Mouse (Mus musculus) lung, postnatal 0 days (tissue): ENCODE data around the gene Dstn. TPM values are rescaled to one million over a fixed set of nuclear protein-coding genes. Genes with fewer than 3 reads are reported as not detected.

Experiments used
- ATAC-seq: fragments of 200-750 bp; cut with Nextera tagmentation; 2 replicates; pipeline ENCODE4 v1.8.0; 2017; ENCODE audit warnings: moderate library complexity
- DNase-seq: peaks from one replicate; pipeline ENCODE4 v3.0.0-alpha.2; 2016; ENCODE audit warnings: low spot score
- H3K27ac ChIP-seq: fragments of 300-500 bp; sonication (generic); 2 replicates; pipeline ENCODE4 v1.5.1; 2014; ENCODE audit warnings: antibody characterized with exemption, mild to moderate bottlenecking, low read length, mixed read lengths
- H3K27me3 ChIP-seq: fragments of 300-500 bp; sonication (generic); replicated peaks from 2 replicates; pipeline ENCODE4 v1.6.1; 2014; ENCODE audit warnings: low read length, mixed read lengths; ENCODE audit not compliant: insufficient read depth
- H3K36me3 ChIP-seq: fragments of 300-500 bp; sonication (generic); 2 replicates; pipeline ENCODE4 v1.6.1; 2014; ENCODE audit warnings: low read length, mixed read lengths; ENCODE audit not compliant: insufficient read depth
- H3K4me1 ChIP-seq: fragments of 300-500 bp; sonication (generic); 2 replicates; pipeline ENCODE4 v1.6.1; 2014; ENCODE audit warnings: antibody characterized with exemption, low read depth, low read length, mixed read lengths; ENCODE audit not compliant: insufficient read depth
- H3K4me2 ChIP-seq: fragments of 300-500 bp; sonication (generic); replicated peaks from 2 replicates; pipeline ENCODE4 v1.6.1; 2014; ENCODE audit warnings: low read depth, mild to moderate bottlenecking, low read length, moderate library complexity, mixed read lengths
- H3K4me3 ChIP-seq: fragments of 300-500 bp; sonication (generic); 2 replicates; pipeline ENCODE4 v1.5.1; 2014; ENCODE audit warnings: low read depth, low read length
- H3K9ac ChIP-seq: fragments of 300-500 bp; sonication (generic); replicated peaks from 2 replicates; pipeline ENCODE4 v1.6.1; 2014; ENCODE audit warnings: low read depth, mild to moderate bottlenecking
- H3K9me3 ChIP-seq: fragments of 300-500 bp; sonication (generic); 2 replicates; pipeline ENCODE4 v1.6.1; 2016; ENCODE audit warnings: low read length, mixed read lengths
- CTCF ChIP-seq: IDR thresholded peaks from 2 replicates; pipeline ENCODE4 v1.5.1; 2016; ENCODE audit warnings: antibody characterized with exemption, mild to moderate bottlenecking
- EP300 ChIP-seq: IDR thresholded peaks from 2 replicates; pipeline ENCODE4 v1.6.1; 2016; ENCODE audit warnings: antibody characterized with exemption, mild to moderate bottlenecking, control low read depth
- WGBS: fragments of 180-500 bp; shearing (Covaris S2); extraction: QIAGEN DNeasy Blood & Tissue Kit; methylation state at CpG from one replicate; pipeline ENCODE4 v1.1.7; 2014; 5-methylcytosine and 5-hydroxymethylcytosine counted together
- polyA plus RNA-seq: library from polyadenylated mRNA; unstranded; fragments of >200 nt; fragmentation: Nextera tagmentation; extraction: Ambion mirVana; gene quantifications from 2 replicates; pipeline ENCODE4 v1.2.1, GENCODE M21; 2015

Gene Dstn
- polyA plus RNA-seq, 1 experiment from 2014 or later: 655 TPM

DNA sequence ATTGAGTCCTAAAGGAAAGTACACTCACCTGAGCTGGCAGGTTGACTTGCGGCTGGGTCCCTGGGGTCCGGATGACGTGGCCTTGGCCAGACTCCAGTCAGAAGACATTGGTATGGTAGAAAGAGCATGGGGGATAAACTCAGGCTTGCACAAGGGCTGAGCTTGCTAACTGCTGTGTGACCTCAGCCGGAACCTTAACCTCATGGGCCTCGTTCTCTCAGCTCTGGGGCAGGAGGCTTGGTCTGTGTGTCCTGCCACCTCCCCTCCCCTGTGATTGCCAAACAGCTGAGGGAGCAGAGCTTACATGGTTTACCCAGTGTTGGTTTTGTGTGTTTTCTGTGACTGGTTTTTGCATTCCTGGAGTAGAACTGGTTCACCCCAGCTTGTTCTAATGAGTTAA, 25.3 kb downstream of the Dstn start:
- ATAC-seq (peak; percentile 38), DNase-seq (no peak)
- H3K36me3 ChIP-seq: peaks cover 23% of the 10 kb centered on the region

DNA sequence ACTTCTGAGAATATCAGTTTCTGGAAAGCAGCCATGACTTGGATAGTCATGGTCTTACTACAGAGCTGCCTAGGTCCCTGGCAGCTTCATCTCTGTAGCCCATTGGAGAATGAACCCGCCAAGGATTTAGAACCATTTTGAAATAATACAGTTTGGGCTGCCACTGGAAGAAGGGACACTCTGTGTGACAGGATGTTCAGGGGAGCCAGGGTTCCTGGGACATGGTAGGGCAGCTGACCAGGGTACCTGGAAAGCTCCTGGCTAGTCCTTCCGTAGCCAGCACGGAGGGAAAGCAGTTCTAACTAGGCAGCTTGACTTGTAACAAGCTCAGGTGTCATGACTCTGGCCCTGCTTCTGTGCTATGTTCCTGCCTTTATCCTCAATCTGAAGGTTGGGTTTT, 29.7 kb downstream of the Dstn start:
- no peak for TF ChIP-seq CTCF
- TF ChIP-seq EP300: no peak
- no peak for ATAC-seq
- WGBS: 98% methylated on average over 3 of the region's 3 CpGs
- no peak for DNase-seq
- peaks cover 48% of the 10 kb centered on the region for H3K36me3 ChIP-seq
- no peaks in the 10 kb centered on the region for H3K27me3 ChIP-seq
- no peak overlapping the region for H3K4me3 ChIP-seq
- no peak overlapping the region for H3K9ac ChIP-seq
- H3K9me3 ChIP-seq: no peaks in the 10 kb centered on the region
- no peaks in the 10 kb centered on the region for H3K4me1 ChIP-seq
- no peak overlapping the region for H3K27ac ChIP-seq
- H3K4me2 ChIP-seq: no peak overlapping the region

More for the DNA sequence above, 25.3 kb downstream of the Dstn start:
- Histone ChIP-seq H3K9ac (no peak overlapping the region), H3K4me1 (no peaks in the 10 kb centered on the region), H3K9me3 (no peaks in the 10 kb centered on the region), H3K4me2 (no peak overlapping the region), H3K27me3 (no peaks in the 10 kb centered on the region), H3K27ac (no peak overlapping the region), H3K4me3 (no peak overlapping the region)
- TF ChIP-seq CTCF (no peak), EP300 (no peak)
- 82% methylated on average over 5 of the region's 5 CpGs for WGBS

DNA sequence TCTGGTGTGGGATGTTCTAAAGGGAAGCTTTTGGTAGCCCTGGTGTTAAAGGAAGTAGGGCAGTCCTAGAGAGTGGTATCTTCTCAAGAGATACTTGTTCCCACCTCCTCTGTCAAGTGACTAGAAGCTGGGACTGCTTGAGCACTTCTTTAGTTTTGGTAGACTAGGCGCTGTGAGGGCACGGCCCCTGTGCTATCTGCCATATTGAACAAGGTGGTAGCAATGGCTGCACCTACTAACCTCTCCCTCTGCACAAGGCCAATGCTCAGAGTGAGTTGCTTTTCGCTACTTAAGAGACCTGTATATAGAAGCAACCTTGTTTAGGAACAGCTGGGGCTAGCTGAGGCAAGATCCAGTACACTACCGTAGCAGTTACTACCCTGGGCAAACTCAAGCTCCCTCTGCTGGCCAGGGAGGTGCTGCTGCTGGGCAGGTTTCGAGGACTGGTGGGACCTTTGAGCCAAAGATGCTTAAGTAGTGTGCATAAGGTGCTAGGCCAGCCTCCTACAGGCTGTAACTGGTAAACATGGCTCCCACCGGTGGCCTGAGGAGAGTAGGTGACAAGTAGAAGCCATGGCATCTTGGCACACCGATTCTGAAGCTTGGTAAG, 30.5 kb downstream of the Dstn start:
- TF ChIP-seq CTCF (peak; percentile 70), EP300 (no peak)
- Histone ChIP-seq H3K36me3 (peaks cover 56% of the 10 kb centered on the region), H3K9ac (no peak overlapping the region), H3K4me1 (no peaks in the 10 kb centered on the region), H3K27me3 (no peaks in the 10 kb centered on the region), H3K9me3 (no peaks in the 10 kb centered on the region), H3K4me3 (no peak overlapping the region), H3K4me2 (no peak overlapping the region), H3K27ac (no peak overlapping the region)
- DNase-seq: peak; percentile 63
- ATAC-seq: peak; percentile 59
- 82% methylated on average over 7 of the region's 7 CpGs for WGBS

DNA sequence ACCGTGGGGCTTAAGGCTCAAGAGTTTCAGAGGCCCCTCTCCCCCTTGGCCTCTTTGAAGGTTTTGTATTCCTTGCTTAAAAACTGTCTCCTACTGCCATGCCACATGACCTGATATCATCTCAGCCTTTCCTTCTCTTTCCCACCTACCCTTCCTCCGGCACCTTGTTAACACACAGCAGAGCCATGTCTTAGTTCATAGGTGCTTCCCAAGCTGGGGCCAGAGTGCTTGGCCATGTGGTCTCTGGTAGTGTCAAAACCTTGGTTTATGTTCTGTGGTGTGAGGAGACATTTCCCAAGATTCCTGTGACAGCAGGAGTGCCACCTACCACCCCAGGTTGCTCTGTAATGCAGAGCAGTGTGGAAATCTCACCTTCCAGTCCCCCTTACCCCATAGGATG, 31.3 kb downstream of the Dstn start:
- H3K36me3 ChIP-seq: peaks cover 63% of the 10 kb centered on the region
- 79% methylated on average over 2 of the region's 2 CpGs for WGBS
- H3K9me3 ChIP-seq: no peaks in the 10 kb centered on the region
- no peak for DNase-seq
- H3K9ac ChIP-seq: no peak overlapping the region
- H3K4me1 ChIP-seq: no peaks in the 10 kb centered on the region
- no peak overlapping the region for H3K4me2 ChIP-seq
- TF ChIP-seq EP300: no peak
- TF ChIP-seq CTCF: no peak
- no peak overlapping the region for H3K4me3 ChIP-seq
- no peak for ATAC-seq
- no peaks in the 10 kb centered on the region for H3K27me3 ChIP-seq
- H3K27ac ChIP-seq: no peak overlapping the region

DNA sequence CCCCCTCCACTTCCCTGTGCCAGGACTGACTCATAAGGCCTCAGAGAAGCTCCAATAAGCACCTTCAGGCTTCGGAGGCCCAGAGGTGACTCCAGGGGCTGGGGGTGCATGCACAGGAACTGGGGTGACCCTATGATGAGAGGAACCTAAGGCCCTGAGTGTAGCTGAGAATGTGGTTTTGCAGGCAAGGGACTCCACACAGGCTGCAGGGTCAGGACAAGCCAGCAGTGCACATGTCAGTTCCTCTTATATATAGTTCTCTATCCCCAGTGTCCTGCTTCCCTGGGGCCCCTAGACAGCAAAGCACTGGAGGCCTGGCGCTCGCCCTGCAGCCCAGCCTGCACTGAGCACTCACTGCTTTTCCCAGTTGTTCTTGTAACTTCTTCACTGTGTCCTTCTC, 32.9 kb downstream of the Dstn start:
- TF ChIP-seq EP300 (no peak), CTCF (no peak)
- Histone ChIP-seq H3K9me3 (no peaks in the 10 kb centered on the region), H3K27me3 (no peaks in the 10 kb centered on the region), H3K9ac (no peak overlapping the region), H3K4me3 (no peak overlapping the region), H3K27ac (no peak overlapping the region), H3K4me1 (no peaks in the 10 kb centered on the region), H3K4me2 (no peak overlapping the region), H3K36me3 (peaks cover 71% of the 10 kb centered on the region)
- ATAC-seq (no peak), DNase-seq (no peak)
- 81% methylated on average over 3 of the region's 3 CpGs for WGBS

DNA sequence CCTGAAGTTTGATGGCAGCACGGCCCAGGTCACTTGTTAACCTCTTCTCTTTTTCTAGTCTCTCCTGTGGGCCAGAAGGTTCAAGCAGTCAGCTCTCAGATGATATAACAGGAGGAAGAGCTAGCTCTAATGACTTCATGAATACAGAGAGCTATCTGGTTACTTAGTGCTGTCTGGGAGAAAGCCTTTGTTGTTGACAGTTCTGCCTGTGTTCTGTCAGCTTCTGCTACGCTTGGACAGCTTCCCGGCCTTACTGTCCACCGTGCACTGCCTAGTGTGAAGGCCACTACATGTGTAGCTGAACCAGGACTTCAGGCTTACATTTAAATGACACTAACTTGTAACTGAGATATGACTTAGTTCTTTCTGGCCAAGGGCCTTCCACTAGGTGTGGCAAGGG, 33.3 kb downstream of the Dstn start:
- Histone ChIP-seq H3K27ac (no peak overlapping the region), H3K9ac (no peak overlapping the region), H3K27me3 (no peaks in the 10 kb centered on the region), H3K9me3 (no peaks in the 10 kb centered on the region), H3K4me1 (no peaks in the 10 kb centered on the region), H3K4me2 (no peak overlapping the region), H3K4me3 (no peak overlapping the region), H3K36me3 (peaks cover 73% of the 10 kb centered on the region)
- DNase-seq (no peak), ATAC-seq (no peak)
- no peak for TF ChIP-seq CTCF
- no peak for TF ChIP-seq EP300
- WGBS: 85% methylated on average over 4 of the region's 4 CpGs

DNA sequence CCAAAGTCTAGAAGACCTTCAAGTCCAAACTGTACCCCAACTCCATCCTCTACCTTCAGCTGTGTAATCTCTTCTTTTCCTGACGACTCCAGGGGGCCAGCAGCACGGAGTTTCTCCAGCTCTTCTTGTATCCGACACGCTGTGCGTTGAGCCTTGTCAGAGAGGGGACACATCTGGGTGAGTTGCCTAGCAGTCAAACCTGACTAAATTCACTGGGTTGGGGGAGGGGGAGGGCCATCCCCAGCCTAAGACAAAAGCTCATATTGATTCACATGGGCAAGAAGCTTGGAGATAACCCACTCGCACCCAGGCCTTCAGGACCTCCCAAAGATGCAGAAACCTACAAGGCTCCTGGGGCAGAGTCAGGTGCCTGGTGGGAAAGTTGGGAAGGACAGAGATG, 34.1 kb downstream of the Dstn start:
- 94% methylated on average over 6 of the region's 6 CpGs for WGBS
- TF ChIP-seq EP300: no peak
- no peak for TF ChIP-seq CTCF
- H3K27me3 ChIP-seq: no peaks in the 10 kb centered on the region
- H3K4me1 ChIP-seq: no peaks in the 10 kb centered on the region
- ATAC-seq: no peak
- H3K27ac ChIP-seq: no peak overlapping the region
- H3K9ac ChIP-seq: no peak overlapping the region
- DNase-seq: no peak
- no peak overlapping the region for H3K4me2 ChIP-seq
- no peak overlapping the region for H3K4me3 ChIP-seq
- no peaks in the 10 kb centered on the region for H3K9me3 ChIP-seq
- H3K36me3 ChIP-seq: peaks cover 75% of the 10 kb centered on the region
